Mouse (Mus musculus) bone marrow, adult 2 months (tissue): ENCODE data around the gene Inpp5e. TPM values are rescaled to one million over a fixed set of nuclear protein-coding genes. Genes with fewer than 3 reads are reported as not detected.

Experiments
- H3K27ac ChIP-seq: fragments of 200-500 bp; 2 replicates; pipeline ENCODE4 v1.5.1; 2012; ENCODE audit warnings: low read depth, mild to moderate bottlenecking, control low read depth, inconsistent platforms, low read length; ENCODE audit not compliant: control insufficient read depth, poor library complexity, insufficient read depth
- H3K4me1 ChIP-seq: fragments of 200-500 bp; 2 replicates; pipeline ENCODE4 v1.6.1; 2011; ENCODE audit warnings: low read length; ENCODE audit not compliant: control insufficient read depth, insufficient read depth
- H3K4me3 ChIP-seq: fragments of 200-500 bp; replicated peaks from 2 replicates; pipeline ENCODE3; 2011; ENCODE audit warnings: mild to moderate bottlenecking, low read depth, low read length, control low read depth; ENCODE audit not compliant: control insufficient read depth
- CTCF ChIP-seq: fragments of 200-500 bp; IDR thresholded peaks from 2 replicates; pipeline ENCODE4 v1.5.1; 2011; ENCODE audit warnings: low read length, control low read depth; ENCODE audit not compliant: control insufficient read depth, insufficient read depth
- POLR2A ChIP-seq: fragments of 200-500 bp; IDR thresholded peaks from 2 replicates; pipeline ENCODE4 v1.6.1; 2011; ENCODE audit warnings: low read depth, mild to moderate bottlenecking, control low read depth, low read length, borderline replicate concordance; ENCODE audit not compliant: control insufficient read depth
- WGBS: fragments of 180-500 bp; shearing (Covaris S2); methylation state at CpG from one replicate; pipeline ENCODE4 v1.1.7; 2018; 5-methylcytosine and 5-hydroxymethylcytosine counted together
- polyA plus RNA-seq: library from polyadenylated mRNA; stranded (reverse); fragments of >200 nt; gene quantifications from 2 replicates; pipeline ENCODE4 v1.2.4, GENCODE M21; 2011; ENCODE audit warnings: low replicate concordance; ENCODE audit not compliant: missing spikeins, insufficient read depth, insufficient read length

Gene Inpp5e
- polyA plus RNA-seq, 1 experiment = 21.5 TPM

DNA sequence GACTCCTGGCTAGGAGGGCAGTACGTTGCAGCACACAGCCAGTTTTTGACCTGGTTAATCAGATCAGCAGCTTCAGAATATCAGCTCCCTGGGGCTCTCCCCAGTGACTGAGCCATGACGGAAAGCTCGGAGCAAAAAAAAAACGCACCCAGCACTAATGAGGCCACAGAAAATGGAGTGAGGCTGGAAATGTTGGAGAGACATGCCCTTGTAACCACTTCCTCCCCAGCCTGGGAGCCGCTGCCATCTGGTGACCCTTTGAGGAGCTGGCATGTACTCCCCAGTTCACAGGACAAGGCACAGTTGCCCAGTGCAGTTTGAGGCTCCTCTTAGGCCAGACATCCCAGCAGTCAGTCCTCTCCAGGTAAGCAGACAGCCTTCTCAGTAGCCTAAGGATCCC, 1.1 kb upstream of the Inpp5e start:
- no peak overlapping the region for H3K4me3 ChIP-seq
- H3K27ac ChIP-seq = no peak overlapping the region
- H3K4me1 ChIP-seq = peaks cover 4% of the 10 kb centered on the region
- no peak for TF ChIP-seq CTCF
- TF ChIP-seq POLR2A = no peak
- 66% methylated on average over 5 of the region's 5 CpGs for WGBS

DNA sequence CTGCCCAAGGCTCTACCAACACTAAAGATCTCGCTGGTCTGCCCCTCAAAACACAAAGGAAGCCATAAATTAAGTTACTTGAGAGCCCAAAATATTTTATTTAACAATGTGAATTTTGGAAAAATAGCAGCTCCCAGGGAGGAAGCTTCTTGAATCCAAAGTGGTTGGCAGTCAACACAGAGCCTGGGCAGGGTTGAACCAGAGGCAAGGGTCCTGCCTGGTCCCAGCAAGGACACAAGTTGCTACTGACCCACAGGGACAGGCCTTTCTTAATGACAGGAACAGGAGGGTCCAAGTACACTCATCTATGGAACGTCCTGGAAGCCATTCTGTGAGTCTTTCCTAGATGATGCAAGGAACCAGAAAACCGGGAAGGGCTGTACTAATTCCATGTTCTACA, 359 bp upstream of the Inpp5e start:
- no peak for TF ChIP-seq POLR2A
- TF ChIP-seq CTCF = no peak
- WGBS = 54% methylated on average over 3 of the region's 3 CpGs
- Histone ChIP-seq H3K27ac (peak overlapping the region; percentile 15; the same call in 1 of the 2 replicates), H3K4me3 (no peak overlapping the region), H3K4me1 (peaks cover 4% of the 10 kb centered on the region)

DNA sequence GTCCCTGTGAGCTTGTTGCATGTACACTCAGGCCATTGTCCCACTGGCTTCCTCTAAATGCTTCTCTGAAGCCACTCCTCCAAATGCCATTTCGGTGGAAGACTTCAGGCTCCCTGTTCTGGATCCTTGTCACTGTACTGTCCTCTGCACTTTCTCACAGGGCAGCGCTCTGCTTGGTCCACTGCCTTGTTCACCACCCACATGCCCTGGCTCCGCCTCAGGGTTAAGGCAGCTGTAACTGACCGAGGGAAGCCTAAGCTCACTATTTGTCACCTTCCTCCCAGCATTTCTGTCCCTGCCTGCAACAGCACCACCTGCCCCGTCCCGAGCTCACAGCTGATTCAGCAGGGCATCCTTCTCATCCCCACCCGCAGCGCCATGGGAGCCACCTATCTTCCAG, 5.7 kb downstream of the Inpp5e start:
- TF ChIP-seq CTCF = no peak
- TF ChIP-seq POLR2A = no peak
- no peak overlapping the region for H3K27ac ChIP-seq
- no peak overlapping the region for H3K4me3 ChIP-seq
- WGBS = 92% methylated on average over 8 of the region's 8 CpGs
- H3K4me1 ChIP-seq = peaks cover 3% of the 10 kb centered on the region

DNA sequence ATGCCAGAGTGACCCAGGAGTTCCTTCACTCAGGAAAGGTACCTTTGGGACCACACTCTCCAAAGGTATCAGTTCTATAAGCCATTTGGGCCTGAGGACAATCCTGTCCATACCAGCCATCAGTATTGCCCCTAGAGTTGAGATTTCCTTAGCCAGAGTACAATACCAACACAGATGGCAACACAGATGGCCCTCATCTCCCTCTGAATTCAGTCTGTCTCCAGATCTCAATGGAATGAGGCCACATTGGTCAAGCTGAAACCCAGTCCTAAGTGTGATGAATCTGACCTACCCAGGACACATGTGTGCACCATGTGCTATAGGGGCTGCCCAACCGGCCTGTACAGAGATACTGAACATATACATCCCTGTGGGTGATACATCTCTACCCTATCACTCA, 6.7 kb downstream of the Inpp5e start:
- H3K27ac ChIP-seq = no peak overlapping the region
- no peaks in the 10 kb centered on the region for H3K4me1 ChIP-seq
- WGBS = 97% methylated on average over 1 of the region's 1 CpGs
- TF ChIP-seq CTCF (no peak), POLR2A (no peak)
- no peak overlapping the region for H3K4me3 ChIP-seq

DNA sequence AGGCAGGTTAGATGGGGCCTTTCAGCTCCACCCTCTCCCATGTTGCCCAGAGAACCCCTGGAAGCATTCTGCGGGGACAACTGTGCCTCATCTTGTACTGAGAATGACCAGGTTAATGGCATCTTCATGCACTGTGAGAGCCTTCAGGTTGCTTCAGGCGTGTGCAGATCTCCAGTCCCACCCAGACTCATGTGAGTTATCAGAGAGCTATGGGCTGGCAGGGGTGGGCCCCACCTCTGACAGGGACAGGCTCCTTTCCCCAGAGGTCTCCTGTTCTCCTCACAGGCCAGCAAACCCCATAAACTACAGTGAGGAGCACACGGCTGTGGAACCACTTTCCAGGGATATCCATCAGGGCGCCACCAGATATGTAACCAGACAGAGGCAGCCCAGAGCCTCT, 8.0 kb downstream of the Inpp5e start:
- no peaks in the 10 kb centered on the region for H3K4me1 ChIP-seq
- no peak overlapping the region for H3K4me3 ChIP-seq
- H3K27ac ChIP-seq = no peak overlapping the region
- TF ChIP-seq CTCF = no peak
- no peak for TF ChIP-seq POLR2A
- WGBS = 89% methylated on average over 4 of the region's 4 CpGs

DNA sequence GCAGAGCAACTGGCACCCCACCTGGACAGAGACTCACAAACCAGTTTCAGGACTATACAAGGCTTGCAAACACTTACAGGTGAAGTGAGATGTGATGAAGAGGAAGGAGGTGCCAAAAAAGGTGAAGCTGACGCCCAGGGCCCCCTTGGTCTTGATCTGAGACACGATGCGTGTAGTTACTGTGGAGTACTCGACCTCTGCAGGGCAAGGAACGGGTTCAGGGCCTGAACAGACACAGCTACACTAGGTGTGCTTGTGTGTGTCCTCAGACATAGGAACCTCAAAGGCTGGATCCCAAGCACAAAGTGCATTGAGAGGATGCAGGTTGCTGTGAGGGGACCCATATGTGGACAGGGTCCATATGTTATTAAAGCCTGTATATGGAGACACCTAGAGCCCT, 8.7 kb downstream of the Inpp5e start:
- H3K4me1 ChIP-seq = no peaks in the 10 kb centered on the region
- H3K4me3 ChIP-seq = no peak overlapping the region
- WGBS = 92% methylated on average over 5 of the region's 5 CpGs
- no peak for TF ChIP-seq CTCF
- no peak for TF ChIP-seq POLR2A
- H3K27ac ChIP-seq = no peak overlapping the region

DNA sequence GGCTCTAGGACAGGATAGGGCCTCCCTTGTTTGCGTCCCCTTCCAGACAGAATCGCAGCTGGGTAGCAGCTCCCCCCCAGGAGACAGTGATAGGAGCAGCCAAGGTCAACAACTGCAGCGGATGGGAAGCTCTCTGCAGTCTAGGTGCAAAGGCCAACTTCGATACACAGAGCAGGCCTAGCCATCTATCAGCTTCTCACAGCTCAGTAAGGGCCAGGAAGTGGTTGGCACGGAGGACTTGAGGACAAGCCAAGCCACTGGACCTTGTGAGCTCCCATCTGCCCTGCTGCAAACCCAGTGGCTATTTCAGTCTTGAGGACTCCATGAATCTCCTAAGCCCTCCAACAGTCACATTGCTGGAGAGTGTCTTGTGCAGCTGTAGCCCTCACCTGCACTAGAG, 9.4 kb downstream of the Inpp5e start:
- no peaks in the 10 kb centered on the region for H3K4me1 ChIP-seq
- no peak overlapping the region for H3K4me3 ChIP-seq
- TF ChIP-seq POLR2A = no peak
- no peak for TF ChIP-seq CTCF
- WGBS = 88% methylated on average over 5 of the region's 5 CpGs
- no peak overlapping the region for H3K27ac ChIP-seq

DNA sequence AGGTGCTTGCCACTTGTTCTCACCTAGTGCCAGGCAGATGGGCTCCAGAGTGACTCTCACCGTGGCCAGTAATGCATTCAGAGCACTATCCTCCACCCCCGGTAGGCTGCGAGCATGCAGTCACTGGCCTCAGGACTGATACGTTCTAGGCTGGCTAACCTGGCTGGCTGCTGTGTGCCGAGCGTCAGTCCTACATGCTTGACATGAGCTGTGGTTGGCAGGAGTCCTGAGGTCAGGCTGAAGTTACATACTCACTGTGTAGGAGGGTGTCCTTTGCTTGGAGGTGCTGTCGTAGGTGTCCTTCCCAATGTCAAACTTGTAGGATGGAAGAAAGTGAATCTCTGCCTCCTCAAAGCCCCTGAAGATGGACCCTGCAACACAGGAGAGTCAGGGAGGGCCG, 10.0 kb downstream of the Inpp5e start:
- 89% methylated on average over 8 of the region's 8 CpGs for WGBS
- Histone ChIP-seq H3K4me1 (no peaks in the 10 kb centered on the region), H3K27ac (no peak overlapping the region), H3K4me3 (no peak overlapping the region)
- no peak for TF ChIP-seq POLR2A
- no peak for TF ChIP-seq CTCF

DNA sequence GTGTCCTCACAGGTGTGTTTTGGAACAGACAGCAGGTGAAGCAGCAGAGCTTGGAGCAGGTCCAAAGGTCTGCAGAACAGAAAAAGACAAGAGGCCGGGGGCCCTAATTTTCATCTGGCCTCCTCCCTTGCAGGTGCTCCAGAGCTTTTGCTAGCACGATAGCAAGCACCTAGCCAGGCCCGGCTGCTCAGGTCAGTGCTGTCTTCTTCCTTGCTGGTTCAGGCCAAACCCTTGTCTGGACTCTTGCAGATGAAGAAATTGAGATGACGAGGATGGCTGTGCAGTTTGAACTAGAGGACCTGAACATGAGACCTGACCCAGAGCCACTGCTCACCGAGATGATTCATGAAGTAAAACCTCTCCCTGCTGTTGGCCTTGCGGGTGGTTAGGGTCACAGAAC, 17.4 kb downstream of the Inpp5e start:
- TF ChIP-seq CTCF (no peak), POLR2A (no peak)
- Histone ChIP-seq H3K27ac (no peak overlapping the region), H3K4me3 (no peak overlapping the region), H3K4me1 (no peaks in the 10 kb centered on the region; the same call in 1 of the 2 replicates)
- 89% methylated on average over 6 of the region's 6 CpGs for WGBS

DNA sequence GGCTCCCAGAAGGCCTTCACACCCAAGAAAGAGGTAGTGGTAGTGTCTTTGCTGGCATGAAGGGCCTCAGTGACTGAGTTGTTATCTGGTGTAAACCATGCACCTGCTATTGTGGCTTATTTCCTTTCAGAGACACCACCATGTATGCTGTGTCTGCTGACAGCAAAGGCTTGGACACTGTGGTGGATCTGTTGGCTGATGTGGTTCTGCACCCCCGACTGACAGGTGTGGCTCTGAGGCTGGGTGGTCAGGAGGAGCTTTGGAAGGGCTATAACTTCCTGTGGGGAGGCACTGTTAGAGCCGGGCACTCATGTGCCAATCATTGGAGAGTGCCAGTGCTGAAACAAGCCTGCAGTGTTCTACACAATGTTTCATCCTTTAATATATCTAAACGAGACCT, 18.0 kb downstream of the Inpp5e start:
- no peaks in the 10 kb centered on the region; the same call in 1 of the 2 replicates for H3K4me1 ChIP-seq
- 61% methylated on average over 3 of the region's 3 CpGs for WGBS
- TF ChIP-seq POLR2A (no peak), CTCF (no peak)
- no peak overlapping the region for H3K4me3 ChIP-seq
- no peak overlapping the region for H3K27ac ChIP-seq
